Mouse (Mus musculus): Measurements from ENCODE around the gene Samd10.

GRCm38 (mm10) chr2:181600226-181600758 is 1.3 kb upstream of the Samd10 start:
- TF ChIP-seq POLR2A (IDR thresholded peaks at IDR 0.05; ENCODE audit: insufficient read length, low read depth) (no peak), SRF (IDR thresholded peaks at IDR 0.05; ENCODE audit: control insufficient read depth, insufficient read length, low read depth) (no peak)

Measured in myocyte (in vitro differentiated cells).